Mouse (Mus musculus) lung, embryonic 16.5 days (tissue): Measurements from ENCODE around the gene 4933427D14Rik. TPM values are rescaled to one million over a fixed set of nuclear protein-coding genes. Genes with fewer than 3 reads are reported as not detected.

Source experiments
- ATAC-seq: fragments of 200-750 bp; cut with Nextera tagmentation; 2 replicates; pipeline ENCODE4 v1.8.0; 2017; ENCODE audit warnings: low read depth, mild to moderate bottlenecking, moderate library complexity
- H3K27ac ChIP-seq: fragments of 300-500 bp; sonication (generic); 2 replicates; pipeline ENCODE4 v1.5.1; 2014; ENCODE audit warnings: mild to moderate bottlenecking, control low read depth, low read length
- H3K27me3 ChIP-seq: fragments of 300-500 bp; sonication (generic); 2 replicates; pipeline ENCODE4 v1.6.1; 2014; ENCODE audit warnings: low read depth, low read length, mixed read lengths; ENCODE audit not compliant: control insufficient read depth, insufficient read depth
- H3K36me3 ChIP-seq: fragments of 300-500 bp; sonication (generic); 2 replicates; pipeline ENCODE4 v1.6.1; 2014; ENCODE audit warnings: low read length; ENCODE audit not compliant: control insufficient read depth, insufficient read depth
- H3K4me1 ChIP-seq: fragments of 300-500 bp; sonication (generic); replicated peaks from 2 replicates; pipeline ENCODE4 v1.6.1; 2014; ENCODE audit warnings: low read length, mixed read lengths; ENCODE audit not compliant: control insufficient read depth, insufficient read depth
- H3K4me2 ChIP-seq: fragments of 300-500 bp; sonication (generic); 2 replicates; pipeline ENCODE4 v1.6.1; 2014; ENCODE audit warnings: low read depth, low read length, control low read depth
- H3K4me3 ChIP-seq: fragments of 300-500 bp; sonication (generic); 2 replicates; pipeline ENCODE4 v1.5.1; 2014; ENCODE audit warnings: mild to moderate bottlenecking, low read length, control low read depth
- H3K9ac ChIP-seq: fragments of 300-500 bp; sonication (generic); 2 replicates; pipeline ENCODE4 v1.6.1; 2014; ENCODE audit warnings: low read length, control low read depth
- H3K9me3 ChIP-seq: fragments of 300-500 bp; sonication (generic); 2 replicates; pipeline ENCODE4 v1.6.1; 2016; ENCODE audit warnings: low read length; ENCODE audit not compliant: control insufficient read depth
- WGBS: fragments of 180-500 bp; shearing (Covaris S2); extraction: QIAGEN DNeasy Blood & Tissue Kit; methylation state at CpG from one replicate; pipeline ENCODE4 v1.1.7; 2014; 5-methylcytosine and 5-hydroxymethylcytosine counted together
- polyA plus RNA-seq: library from polyadenylated mRNA; unstranded; fragments of >200 nt; fragmentation: Nextera tagmentation; extraction: Ambion mirVana; gene quantifications from 2 replicates; pipeline ENCODE4 v1.2.1, GENCODE M21; 2015

Gene 4933427D14Rik
- polyA plus RNA-seq, 1 experiment from 2014 or later, result 16.1 TPM

DNA sequence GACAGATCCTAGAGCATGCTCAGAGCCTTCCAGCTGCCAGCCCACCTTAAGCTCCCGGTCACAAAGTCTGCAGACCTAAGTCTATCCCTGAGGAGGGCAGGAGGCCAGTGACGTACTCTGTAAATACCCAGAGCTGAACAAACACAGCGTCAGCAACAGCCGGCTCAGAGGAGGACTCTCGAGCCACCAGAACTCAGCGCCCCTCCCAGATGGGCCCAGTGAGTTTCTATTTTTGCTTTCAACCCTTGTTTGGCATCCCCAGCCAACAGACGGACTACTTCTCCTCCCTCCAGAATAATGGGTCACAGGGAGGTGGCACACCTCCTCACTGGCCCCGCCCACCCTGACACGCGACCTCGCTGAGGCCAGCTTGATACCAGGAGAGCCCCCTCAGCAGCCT lies 77.2 kb downstream of the 4933427D14Rik start:
- H3K27ac ChIP-seq, result peak overlapping the region; percentile 97
- peak; percentile 73 for ATAC-seq
- H3K36me3 ChIP-seq, result no peaks in the 10 kb centered on the region
- H3K9me3 ChIP-seq, result no peaks in the 10 kb centered on the region
- peaks cover 11% of the 10 kb centered on the region for H3K27me3 ChIP-seq
- H3K4me1 ChIP-seq, result peaks cover 36% of the 10 kb centered on the region
- H3K4me2 ChIP-seq, result peak overlapping the region; percentile 28
- WGBS, result 5% methylated on average over 11 of the region's 11 CpGs
- peak overlapping the region; percentile 32; the same call in 1 of the 2 replicates for H3K9ac ChIP-seq
- H3K4me3 ChIP-seq, result no peak overlapping the region

DNA sequence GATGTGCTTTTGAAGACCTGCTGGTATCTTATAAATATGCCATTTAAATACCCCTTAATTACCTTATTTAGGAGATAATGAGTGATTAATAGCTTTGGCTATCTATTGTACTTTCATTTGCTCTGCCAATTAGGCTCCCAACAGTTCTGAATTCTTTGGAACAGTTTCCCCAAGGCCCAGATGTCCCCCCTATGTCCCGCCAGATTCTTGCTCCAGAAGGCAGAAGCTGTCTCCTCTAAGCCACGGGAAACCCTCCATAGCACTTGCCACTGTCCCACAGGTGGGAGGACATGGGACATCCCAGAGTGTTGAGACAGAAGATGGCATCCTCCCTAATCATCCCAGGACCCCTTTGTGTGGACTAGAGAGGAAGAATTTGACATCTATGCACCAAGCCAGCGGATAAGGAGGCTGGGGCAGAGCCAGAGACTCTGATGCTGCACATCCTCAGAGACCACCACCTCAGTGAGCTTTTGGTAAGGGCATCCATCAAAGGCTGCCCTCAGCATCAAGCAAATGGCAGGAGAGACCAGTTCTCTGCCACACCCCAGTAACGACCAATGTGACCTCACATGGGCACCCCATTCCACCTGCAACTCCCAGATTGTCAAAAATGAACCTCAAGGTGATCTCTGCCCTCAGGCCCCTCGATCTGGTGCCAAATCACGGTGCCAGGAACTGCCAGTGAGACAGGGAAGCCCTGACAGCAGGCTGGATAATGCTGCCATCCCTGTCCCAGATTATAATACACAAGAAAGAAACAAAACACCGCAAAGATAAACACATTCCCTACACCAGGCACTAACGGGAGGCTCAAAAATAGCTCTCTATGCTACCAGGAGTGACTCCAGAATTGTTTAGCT lies 78.0 kb downstream of the 4933427D14Rik start:
- Histone ChIP-seq H3K27me3 (peaks cover 4% of the 10 kb centered on the region; the same call in 1 of the 2 replicates), H3K36me3 (no peaks in the 10 kb centered on the region), H3K27ac (peak overlapping the region; percentile 97), H3K9me3 (no peaks in the 10 kb centered on the region), H3K4me2 (peak overlapping the region; percentile 28), H3K4me1 (peaks cover 36% of the 10 kb centered on the region), H3K9ac (peak overlapping the region; percentile 32; the same call in 1 of the 2 replicates), H3K4me3 (no peak overlapping the region)
- ATAC-seq, result no peak
- WGBS, result 53% methylated on average over 8 of the region's 8 CpGs

DNA sequence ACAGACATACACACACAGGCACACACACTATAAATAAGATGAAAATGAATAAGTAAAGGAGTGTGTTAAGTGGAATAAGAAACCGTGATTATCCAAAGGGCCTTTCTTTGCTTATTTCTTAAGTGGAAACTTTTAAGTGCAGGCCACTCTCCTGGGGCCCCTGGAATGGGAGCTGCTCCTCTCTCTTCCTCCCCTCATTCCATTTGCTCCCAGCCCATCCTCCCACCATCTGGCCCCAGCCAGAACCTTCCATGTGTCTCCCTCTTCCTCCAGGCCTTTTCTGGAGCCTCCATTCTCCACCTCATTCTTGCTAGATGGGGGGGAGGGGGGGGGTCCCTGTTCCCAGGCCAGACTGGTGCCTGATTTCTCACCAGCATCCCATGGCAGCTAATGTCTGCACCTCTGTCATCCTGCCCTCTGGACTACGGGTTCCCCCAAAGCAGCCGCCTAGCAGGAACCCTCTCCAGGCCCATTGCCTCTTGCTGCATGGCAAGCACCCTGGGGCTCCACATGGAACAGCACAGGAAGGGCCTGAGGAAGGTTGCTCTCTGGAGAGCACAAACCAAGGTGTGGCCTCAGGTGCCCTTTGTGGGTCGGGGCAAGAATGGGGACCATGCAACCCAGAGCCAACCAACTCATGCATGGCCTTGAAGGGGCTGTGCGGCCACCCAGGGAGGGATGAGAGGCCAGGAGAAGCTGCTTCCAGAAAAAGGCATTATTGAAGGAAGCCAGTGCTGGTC lies 79.6 kb downstream of the 4933427D14Rik start:
- Histone ChIP-seq H3K4me1 (peaks cover 22% of the 10 kb centered on the region), H3K4me2 (no peak overlapping the region), H3K27ac (no peak overlapping the region), H3K9me3 (no peaks in the 10 kb centered on the region), H3K27me3 (no peaks in the 10 kb centered on the region), H3K9ac (no peak overlapping the region), H3K36me3 (no peaks in the 10 kb centered on the region), H3K4me3 (no peak overlapping the region)
- WGBS, result 70% methylated on average over 5 of the region's 5 CpGs
- no peak for ATAC-seq

DNA sequence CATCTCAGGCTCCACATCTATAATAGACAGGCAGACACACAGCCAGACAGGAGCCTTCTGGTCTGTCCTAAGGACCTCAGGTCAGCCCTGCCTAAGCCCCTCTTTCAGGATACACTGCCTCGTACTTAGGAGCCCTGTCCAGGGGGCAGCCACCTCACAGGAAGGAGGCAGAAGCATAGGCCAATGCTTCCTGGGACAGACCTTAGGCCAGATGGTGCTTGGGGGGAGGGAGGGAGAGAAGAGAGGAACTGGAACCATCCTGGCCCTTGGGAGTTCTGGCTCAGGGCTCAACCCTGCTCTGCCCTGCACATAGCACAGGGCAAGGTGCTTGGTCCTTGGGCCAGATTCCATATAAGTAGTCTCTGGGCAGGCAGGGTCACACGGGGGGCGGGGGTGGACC lies 81.5 kb downstream of the 4933427D14Rik start:
- H3K9me3 ChIP-seq, result no peaks in the 10 kb centered on the region
- H3K27me3 ChIP-seq, result no peaks in the 10 kb centered on the region
- H3K4me1 ChIP-seq, result peaks cover 10% of the 10 kb centered on the region
- ATAC-seq, result no peak
- WGBS, result 64% methylated on average over 3 of the region's 3 CpGs
- no peaks in the 10 kb centered on the region for H3K36me3 ChIP-seq
- no peak overlapping the region for H3K4me2 ChIP-seq
- no peak overlapping the region for H3K27ac ChIP-seq
- H3K9ac ChIP-seq, result no peak overlapping the region
- H3K4me3 ChIP-seq, result no peak overlapping the region

DNA sequence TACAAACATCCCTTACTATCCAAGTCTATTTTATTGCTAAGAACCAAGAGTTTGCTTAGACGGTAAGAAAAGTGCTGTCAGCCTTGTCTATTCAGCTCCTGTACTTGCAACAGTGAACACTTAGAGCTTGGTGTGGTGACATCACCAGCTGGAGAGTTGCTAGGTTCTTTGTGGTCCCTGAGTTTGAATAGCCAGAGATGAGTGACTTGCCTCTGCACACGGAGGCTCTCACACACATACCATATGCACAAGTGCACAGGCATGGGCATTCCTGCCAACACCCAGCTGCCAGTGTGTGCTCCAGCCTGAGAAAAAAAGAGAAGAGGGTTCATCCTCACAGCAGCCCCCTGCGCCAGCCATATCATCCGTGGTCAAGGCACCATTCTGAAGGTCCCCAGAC lies 83.7 kb downstream of the 4933427D14Rik start:
- Histone ChIP-seq H3K9ac (no peak overlapping the region), H3K4me3 (no peak overlapping the region), H3K36me3 (no peaks in the 10 kb centered on the region), H3K4me2 (no peak overlapping the region), H3K27me3 (no peaks in the 10 kb centered on the region), H3K4me1 (no peaks in the 10 kb centered on the region; the same call in 1 of the 2 replicates), H3K9me3 (no peaks in the 10 kb centered on the region), H3K27ac (no peak overlapping the region)
- ATAC-seq, result no peak
- 64% methylated on average over 4 of the region's 4 CpGs for WGBS

DNA sequence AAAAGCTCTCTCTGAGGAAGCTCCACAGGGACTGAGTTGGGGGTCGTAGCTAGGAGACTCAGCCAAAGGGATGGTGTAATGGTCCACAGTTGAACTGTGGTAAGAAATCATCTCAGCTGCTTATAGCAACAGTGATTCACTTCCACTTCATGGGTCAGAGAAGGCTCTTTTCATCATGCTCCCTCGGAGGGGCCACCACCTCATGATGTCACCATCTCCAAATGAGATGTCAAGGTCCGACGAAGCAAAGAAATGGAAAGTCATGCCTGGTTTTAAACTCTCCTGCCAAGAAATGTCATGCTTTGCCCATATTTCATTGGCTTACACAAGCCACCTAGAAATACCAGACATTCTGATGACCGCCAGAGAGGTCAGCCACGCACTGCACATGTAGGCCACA lies 86.9 kb downstream of the 4933427D14Rik start:
- H3K4me1 ChIP-seq, result no peaks in the 10 kb centered on the region
- H3K4me2 ChIP-seq, result no peak overlapping the region
- no peaks in the 10 kb centered on the region for H3K27me3 ChIP-seq
- no peak for ATAC-seq
- no peak overlapping the region for H3K27ac ChIP-seq
- H3K4me3 ChIP-seq, result no peak overlapping the region
- H3K36me3 ChIP-seq, result no peaks in the 10 kb centered on the region
- H3K9me3 ChIP-seq, result no peaks in the 10 kb centered on the region
- WGBS, result 78% methylated on average over 6 of the region's 6 CpGs
- H3K9ac ChIP-seq, result no peak overlapping the region

DNA sequence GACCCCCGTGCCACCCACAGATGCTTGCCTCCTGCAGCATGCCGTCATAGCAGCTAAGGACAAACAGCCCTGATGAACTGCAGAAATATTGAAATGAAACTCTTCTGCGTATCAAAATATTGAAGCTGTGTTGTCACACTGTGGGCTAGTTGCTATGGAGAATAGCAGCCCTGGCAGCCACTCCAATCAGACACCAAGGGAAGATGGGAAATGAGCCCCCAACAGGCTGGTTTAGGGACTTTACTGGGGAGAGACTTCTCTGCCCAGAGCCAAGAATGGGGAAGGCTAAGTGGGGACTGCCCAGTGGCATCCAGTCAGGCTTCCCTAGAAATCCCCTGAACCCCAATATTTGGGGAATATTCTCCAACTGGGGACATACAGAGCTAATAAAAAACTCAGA lies 88.6 kb downstream of the 4933427D14Rik start:
- Histone ChIP-seq H3K27ac (no peak overlapping the region), H3K36me3 (no peaks in the 10 kb centered on the region), H3K4me2 (no peak overlapping the region), H3K4me1 (no peaks in the 10 kb centered on the region), H3K9me3 (no peaks in the 10 kb centered on the region), H3K9ac (no peak overlapping the region), H3K4me3 (no peak overlapping the region), H3K27me3 (no peaks in the 10 kb centered on the region)
- no peak for ATAC-seq
- 91% methylated on average over 3 of the region's 3 CpGs for WGBS

DNA sequence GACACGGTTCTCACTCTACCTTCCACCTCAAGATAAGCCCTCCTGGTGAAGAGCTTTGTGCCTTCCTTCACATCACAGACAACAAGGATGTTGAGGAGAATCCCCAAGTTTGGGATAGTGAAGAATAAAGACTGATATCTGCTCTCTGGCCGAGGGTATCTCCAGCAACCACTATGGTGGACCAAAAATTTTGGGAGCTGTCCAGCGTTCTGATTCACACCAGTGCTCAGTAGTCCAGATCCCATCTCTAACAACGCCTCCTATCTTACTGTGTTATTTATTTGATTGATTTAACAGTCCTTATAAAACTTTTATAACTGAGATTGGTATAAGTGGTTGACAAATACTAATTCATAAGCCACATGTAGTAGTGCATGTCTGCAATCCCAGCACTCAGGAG lies 94.0 kb downstream of the 4933427D14Rik start:
- Histone ChIP-seq H3K27me3 (no peaks in the 10 kb centered on the region), H3K4me1 (no peaks in the 10 kb centered on the region), H3K9ac (no peak overlapping the region), H3K4me3 (no peak overlapping the region), H3K9me3 (no peaks in the 10 kb centered on the region), H3K27ac (no peak overlapping the region), H3K36me3 (no peaks in the 10 kb centered on the region), H3K4me2 (no peak overlapping the region)
- WGBS, result 51% methylated on average over 4 of the region's 4 CpGs
- no peak for ATAC-seq

DNA sequence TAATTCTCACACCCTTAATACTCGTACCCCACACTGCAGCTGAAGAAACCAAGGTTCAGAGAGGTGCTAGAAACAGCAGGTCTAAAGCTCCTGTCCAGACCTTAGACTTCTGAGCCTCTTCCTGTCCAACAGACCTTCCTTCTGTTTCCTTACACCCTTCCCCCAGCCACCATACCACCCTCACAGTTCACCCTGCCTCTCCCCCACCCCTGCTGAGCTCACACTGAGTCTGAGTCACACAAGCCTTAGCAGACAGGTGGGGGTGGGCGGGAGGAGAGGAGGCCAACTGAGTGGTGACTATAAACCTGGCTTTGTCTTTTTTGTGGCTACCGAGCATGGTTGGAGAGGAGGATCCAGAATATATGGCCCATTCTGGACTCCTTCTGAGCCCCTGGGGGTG lies 96.5 kb downstream of the 4933427D14Rik start:
- Histone ChIP-seq H3K9ac (no peak overlapping the region), H3K4me2 (no peak overlapping the region), H3K36me3 (no peaks in the 10 kb centered on the region), H3K27ac (no peak overlapping the region), H3K27me3 (no peaks in the 10 kb centered on the region), H3K4me1 (no peaks in the 10 kb centered on the region), H3K9me3 (no peaks in the 10 kb centered on the region), H3K4me3 (no peak overlapping the region)
- no peak for ATAC-seq
- WGBS, result 28% methylated on average over 3 of the region's 3 CpGs
